Mouse (Mus musculus) megakaryocyte, adult 5-6 weeks (primary cell): Measurements from ENCODE around the gene Gmeb2. TPM values are rescaled to one million over a fixed set of nuclear protein-coding genes. Genes with fewer than 3 reads are reported as not detected.

ENCODE experiments used
- ATAC-seq: 2 replicates; pipeline ENCODE4 v1.8.0; 2016; ENCODE audit warnings: mild to moderate bottlenecking, inconsistent platforms; ENCODE audit not compliant: poor library complexity, severe bottlenecking
- total RNA-seq, 2 experiments: library from RNA; stranded (forward) in 1 of 2; stranded (reverse) in 1 of 2; fragments of 153-499, 151-499 nt in 1 of 2; fragments of 221-1000, 200-1000 nt in 1 of 2; gene quantifications; 2 replicates each; pipeline versions ENCODE4 v1.2.3 to v1.2.4; 2015 to 2017

Gmeb2 gene
- total RNA-seq (2015) = 12.5 and 16.6 TPM in 2 replicates
- 13.4 and 23.9 TPM in 2 replicates for total RNA-seq (2017)

DNA sequence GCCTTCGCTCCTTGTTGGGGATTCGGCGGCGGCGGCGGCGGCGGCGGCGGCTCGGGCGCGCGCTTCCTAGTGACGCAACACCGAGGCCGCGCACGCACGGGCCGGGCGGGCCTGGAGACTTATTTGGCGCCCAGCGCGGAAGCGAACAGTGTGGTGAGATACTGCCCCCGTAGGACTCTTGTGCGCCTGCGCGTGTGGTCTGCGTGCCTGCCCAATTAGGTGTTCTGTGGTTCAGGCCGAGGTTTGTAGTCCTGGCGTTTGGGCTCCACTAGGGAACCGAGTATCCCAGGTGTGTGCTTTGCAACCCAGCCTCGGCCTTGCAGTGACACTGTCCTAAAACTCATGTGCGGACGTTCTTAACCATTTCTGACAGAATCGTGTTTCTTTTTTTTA is at the start of gene Gmeb2:
Gene Gmeb2 (minus strand): TSS at position 78 of the 393 bp plus-strand sequence.
- ATAC-seq = peak; percentile 85

DNA sequence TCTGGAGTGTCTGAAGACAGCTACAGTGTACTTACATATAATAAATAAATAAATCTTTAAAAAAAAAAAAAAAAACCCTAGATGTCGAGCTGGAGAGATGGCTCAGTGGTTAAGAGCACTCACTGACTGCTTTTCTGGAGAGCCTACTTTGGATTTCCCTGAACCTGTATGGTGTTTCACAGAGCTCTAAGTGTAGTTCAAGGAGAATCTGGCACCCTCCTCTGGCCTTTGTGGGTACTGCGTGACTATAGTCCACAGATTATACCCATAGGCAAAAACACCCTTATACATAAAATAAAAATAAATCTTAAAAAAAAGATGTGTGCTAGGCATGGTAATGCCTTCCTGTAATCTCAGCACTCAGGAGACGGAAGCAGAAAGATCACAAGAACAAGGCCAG is 46.2 kb upstream of the Gmeb2 start:
- ATAC-seq = peak; percentile 96

- no peak for ATAC-seq
Observed at GRCm38 (mm10) chr2:181332542-181332941, 44.7 kb upstream of the Gmeb2 start.

DNA sequence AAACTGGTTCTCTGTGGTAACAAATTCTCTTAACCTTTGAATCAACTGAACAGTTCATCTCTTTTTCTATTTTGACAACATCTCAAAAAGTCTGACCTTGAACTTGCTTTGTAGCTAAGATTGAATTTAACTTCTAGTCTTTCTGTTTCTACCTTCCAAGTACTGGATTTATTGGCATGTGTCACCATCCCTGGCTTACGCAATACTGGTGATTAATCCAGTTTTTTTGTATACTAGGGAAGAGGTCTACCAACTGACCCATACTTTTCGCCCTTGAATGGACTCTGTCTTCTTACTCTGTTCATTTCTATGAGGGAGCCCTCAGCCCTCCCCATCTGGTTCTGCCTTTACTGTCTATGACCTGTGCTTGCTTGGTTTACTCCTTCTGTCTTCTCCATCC is 38.3 kb upstream of the Gmeb2 start:
- ATAC-seq = no peak

DNA sequence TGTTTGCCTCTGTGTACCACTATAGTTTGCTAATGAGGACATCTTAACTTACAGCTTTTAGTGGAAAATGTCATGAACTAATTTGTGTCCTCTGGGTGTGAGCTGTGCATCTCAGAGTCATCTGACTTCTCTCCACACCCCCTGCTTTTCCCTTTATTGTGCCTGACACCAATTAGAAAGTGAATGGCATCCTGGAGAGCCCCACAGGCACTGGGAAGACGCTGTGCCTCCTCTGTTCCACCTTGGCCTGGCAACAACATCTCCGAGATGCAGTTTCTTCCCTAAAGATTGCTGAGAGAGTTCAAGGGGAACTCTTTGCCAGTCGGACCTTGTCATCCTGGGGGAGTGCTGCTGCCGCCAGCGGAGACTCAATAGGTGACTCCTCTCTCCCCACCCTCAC is 34.3 kb upstream of the Gmeb2 start:
- ATAC-seq = no peak

DNA sequence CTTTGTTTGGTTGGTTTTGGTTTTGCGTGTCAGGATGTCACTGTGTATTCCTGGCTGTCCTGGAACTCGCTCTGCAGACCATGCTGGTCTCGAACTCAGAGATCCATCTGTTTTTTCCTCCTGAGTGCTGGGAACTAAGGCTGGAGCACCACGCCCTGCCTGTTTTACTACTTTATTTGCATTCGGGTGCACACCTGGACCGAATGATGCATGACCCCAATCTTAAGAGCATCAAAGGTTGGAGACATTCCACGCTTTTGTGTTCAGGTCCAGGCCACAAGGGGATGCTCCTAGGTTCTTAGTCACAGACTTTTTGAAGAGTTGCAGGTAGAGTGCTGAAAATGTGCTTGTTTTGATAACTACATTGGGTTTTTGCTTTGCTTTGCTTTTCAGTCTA is 32.3 kb upstream of the Gmeb2 start:
- peak; percentile 2; the same call in 1 of the 2 replicates for ATAC-seq

DNA sequence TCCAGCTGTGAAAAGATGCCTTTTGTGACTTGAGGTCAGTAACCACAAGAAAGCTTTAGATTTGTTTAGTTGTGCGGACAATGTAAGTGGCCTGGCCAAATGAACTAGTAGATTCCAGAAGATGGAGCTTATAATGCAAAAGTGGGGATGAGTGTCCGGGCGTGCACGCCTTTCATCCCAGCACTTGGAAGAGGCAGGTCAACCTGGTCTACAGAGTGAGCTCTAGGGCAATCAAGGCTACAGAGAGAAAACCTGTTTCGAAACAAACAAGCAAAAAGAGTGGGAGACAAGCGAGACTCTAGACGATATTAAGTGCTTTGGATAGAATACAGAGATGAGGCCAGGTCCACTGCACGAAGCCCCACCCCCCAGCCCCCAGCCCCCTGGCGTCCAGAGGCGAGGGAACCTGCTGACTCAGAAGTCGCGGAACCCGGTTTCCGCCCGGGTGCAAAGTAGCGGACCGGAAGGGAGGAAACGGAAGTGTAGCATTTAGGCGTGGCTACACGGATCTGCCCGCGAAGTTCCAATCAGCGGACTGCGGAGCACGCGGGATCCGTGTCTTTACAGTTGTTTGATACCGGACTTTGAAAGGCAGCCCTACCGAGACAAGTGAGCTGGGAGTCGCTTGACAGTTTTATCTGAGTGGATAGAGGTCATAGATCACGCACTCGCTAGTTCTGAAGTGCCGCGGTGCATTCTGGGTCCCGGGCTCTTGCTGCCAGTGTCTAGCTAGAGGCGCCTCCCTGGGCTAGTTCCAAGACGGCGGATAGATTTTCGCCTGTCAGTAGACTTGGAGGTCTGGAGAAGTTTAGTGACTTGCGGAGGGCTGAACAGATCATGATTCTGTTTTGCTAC is 31.6 kb upstream of the Gmeb2 start, which contains the start of gene Rtel1:
Gene Rtel1 (plus strand): TSS at position 492 of the 855 bp plus-strand sequence.
- peak; percentile 99 for ATAC-seq

DNA sequence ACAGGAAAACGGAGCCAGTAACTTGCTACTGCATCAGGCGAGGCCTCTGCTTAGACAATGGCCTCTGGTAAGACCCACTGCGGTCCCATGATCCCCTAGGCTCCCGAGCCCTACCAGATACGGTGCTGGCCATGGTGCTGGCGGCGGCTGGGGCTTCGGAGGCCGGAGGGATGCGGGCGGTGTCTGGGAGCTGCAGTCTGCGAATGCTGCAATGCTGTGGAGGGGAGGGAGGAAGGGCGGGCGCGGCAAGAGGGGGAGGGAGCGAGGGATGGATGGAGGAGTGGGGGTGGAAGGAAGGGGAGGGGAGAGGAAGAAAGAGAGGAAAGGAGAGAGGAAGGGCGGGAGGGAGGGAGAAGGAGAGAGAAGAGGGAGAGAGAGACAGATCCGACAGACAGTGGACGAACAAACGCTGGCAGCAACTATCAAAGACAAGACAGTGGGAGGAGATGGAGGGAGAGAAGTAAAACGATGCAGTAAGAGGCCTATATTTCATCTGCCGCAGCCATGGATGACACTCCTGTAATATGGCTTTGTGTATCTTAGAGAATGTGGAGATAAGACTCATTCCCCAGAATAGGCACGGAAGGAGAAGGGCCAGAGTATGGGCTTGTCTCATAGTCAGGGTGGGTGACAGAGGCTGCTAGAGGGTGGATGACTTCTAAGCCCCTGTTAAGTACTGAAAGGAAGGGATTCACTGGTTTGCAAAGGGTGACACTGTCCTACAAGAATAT is 26.4 kb upstream of the Gmeb2 start, which contains the start of gene Stmn3:
Gene Stmn3 (minus strand): TSS at position 421 of the 731 bp plus-strand sequence.
- peak; percentile 57 for ATAC-seq

DNA sequence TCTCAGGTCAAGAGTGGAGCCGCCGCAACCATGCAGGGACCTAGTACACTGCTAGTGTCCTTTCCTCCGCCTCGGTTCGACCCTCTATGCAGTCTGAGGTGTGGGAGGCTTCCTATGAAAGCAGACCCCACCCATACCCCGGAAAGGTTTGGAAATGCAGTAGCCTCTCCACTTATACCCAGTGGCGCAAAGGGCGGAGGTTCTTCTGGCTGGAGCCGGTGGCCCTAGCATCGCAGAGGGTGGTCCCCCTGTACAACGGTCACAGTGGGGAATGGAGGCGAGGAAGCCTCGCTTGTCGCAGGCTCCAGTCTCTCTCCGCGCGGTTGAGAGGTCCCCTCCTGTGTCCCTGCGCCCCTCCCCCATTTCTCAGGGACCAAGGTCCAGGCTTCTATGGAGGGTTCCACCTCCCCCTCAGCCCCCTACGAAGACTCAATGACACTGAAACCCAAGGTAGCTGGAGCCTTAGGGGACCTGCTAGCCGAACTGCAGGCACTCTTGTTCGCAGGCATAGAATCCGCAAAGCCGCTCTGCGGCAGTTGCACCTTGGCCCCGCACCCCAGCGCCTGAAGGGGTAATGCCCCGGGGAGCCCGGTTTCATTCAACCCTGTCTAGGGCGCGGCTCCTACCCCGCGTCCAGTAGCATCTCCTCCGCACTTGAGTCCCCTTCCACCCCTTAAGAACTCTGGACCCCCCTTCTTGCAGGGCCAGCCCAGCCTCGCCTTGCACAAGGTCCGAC is 25.7 kb upstream of the Gmeb2 start:
- peak; percentile 17; the same call in 1 of the 2 replicates for ATAC-seq

GRCm38 (mm10) chr2:181313006-181313343 is 25.1 kb upstream of the Gmeb2 start:
- ATAC-seq = no peak

DNA sequence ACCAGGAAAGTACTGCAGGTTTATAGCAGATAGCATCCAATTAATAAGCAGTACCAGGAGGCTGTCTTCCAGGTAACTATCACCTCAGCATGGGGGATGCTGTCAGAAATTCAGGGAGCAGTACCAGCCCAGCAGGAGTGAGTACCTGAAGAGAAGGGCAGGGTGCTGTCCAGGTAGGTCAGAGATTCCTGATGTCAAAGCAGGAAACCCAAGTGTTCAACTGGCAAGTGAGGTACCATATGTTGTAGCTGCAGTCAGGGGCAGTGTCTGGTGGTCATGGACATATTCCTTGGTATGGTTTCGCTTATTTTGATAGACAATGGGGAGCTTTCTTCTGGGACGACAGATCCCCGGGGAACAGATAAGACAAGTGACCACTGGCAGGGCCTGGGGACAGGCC is 24.6 kb upstream of the Gmeb2 start:
- ATAC-seq = no peak

DNA sequence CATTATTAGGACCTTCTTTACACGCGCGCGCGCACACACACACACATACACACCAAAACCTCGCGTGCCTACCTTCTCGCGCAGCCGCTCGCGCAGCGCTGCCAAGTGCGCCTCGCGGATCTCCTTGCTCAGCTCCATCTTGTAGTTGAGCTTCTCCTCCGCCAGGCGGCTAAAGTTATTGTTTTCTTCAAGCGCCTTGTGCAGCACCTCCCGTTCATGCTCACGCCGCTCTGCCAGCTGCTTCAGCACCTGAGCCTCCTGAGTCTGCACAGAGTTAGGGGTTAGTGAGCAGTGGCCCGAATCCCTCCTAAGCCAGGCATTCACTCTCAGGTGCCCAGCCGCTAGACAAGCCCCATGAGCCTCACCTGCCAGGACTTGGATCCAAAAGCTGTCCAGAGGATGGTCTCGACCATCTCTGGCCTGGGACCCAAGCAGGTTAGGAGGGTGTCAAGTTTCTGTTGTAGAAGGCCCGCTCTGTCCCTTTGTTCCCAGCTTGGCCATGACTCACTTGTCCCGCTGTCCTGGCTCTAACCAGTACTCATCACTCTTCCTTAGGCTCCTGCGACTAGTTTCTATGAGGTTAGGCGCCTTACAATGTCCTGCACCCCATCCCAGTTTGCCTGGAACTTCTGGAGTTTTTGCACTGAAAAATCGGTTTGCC is 19.4 kb upstream of the Gmeb2 start:
- peak; percentile 75 for ATAC-seq

- peak; percentile 78 for ATAC-seq
Observed at GRCm38 (mm10) chr2:181304944-181305343, 17.1 kb upstream of the Gmeb2 start.

DNA sequence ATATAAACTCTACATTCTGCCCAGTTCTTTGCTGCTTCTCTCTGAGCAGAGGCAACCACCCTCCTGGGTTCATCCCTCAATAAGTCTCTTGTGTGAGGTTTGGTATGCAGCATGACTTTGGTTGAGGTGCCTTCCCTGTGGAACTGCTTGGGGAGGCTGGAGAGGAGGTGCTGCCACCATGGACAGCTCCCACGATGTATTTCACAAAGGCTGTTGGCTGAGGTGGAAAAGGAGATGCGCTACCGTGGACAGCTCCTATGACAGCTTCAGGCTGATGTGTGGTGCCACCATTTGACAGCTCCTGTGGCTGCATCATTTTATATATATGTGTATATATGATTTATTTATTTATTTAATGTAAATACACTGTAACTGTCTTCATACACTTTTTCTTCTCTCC is 14.2 kb upstream of the Gmeb2 start:
- ATAC-seq = no peak

DNA sequence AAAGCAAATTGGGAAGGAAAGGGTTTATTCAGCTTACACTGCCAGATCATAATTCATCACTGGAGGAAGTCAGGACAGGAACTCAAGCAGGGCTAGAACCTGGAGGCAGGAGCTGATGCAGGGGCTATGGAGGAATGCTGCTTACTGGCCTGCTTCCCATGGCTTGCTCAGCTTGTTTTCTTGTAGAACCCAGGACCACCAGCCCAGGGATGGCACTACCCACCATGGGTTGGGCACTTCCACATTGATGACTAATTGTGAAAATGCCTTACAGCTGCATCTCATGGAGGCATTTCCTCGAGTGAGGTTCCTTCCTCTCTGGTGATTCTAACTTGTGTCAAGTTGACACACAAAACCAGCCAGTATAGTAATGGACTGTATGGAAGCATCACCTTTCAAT is 3.1 kb upstream of the Gmeb2 start:
- ATAC-seq = no peak

- no peak for ATAC-seq
Observed at GRCm38 (mm10) chr2:181288691-181289090, 856 bp upstream of the Gmeb2 start.

GRCm38 (mm10) chr2:181287338-181287957 is 387 bp downstream of the Gmeb2 start:
- peak; percentile 68 for ATAC-seq

DNA sequence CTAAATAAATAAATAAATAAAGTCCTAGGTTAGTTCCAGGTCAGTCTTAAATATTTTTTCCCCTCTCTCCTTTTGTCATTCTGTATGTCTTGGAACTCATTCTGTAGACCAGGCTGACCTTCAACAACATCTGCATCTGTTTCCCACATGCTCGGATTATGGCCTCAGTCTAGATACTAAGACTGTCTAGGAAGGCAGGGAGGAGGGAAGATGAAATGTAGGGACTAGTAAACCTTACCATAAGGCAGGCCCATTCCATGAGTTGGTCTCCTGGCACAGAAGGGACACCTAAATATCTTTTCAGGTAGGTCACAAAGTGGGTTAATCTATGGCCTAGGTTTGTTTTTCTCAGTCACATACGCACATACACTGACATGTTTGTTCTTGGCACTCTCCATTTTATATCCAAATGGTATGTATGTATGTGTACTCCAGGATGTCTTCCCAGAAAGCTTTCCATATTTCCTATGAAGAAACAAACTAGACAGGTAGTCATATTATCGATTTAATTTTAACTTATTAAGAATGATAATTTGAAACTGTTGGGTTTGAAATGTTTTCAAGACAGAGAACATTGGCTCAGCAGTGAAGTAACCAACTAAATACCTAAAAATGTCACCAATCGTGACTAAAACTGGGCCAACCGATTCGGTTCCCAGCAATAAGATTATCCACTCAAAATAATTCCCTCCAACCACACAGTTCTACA is 1.1 kb downstream of the Gmeb2 start:
- no peak for ATAC-seq

DNA sequence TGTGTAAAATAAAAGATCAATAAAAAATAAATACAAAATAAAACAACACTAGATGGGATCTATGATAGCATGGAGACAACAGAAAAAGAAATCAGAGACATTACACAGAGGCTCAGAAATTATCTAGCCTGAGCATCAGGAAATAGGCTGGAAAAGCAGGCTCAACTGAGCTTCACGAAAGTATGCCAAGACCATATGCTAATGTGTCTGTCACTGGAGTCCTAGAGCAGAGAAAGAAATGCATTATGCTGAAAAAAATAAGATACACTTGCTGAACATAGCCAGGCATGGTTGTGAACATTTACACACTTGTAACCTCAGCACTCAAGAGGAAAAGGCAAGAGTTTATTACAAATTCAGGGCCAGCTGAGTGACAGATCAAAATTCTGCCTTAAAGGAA is 7.9 kb downstream of the Gmeb2 start:
- ATAC-seq = no peak

- no peak for ATAC-seq
Observed at GRCm38 (mm10) chr2:181277866-181278265, 10.0 kb downstream of the Gmeb2 start.
